Mouse (Mus musculus): ENCODE measurements around the gene Dok1. TPM values are rescaled to one million over a fixed set of nuclear protein-coding genes. Genes with fewer than 3 reads are reported as not detected.

Dok1 gene
- total and polyA plus RNA-seq, 2 experiments from 2014 or later = 1.4 to 3.3 TPM

- no peak overlapping the region for H3K27ac ChIP-seq (ENCODE audit: low read depth, low read length)
- H3K9ac ChIP-seq = peak overlapping the region; percentile 37
- H3K4me3 ChIP-seq (ENCODE audit: low read depth, low read length) = peak overlapping the region; percentile 43
- ATAC-seq (peak; percentile 34), DNase-seq (peak; percentile 22)
- no peaks in the 10 kb centered on the region for H3K36me3 ChIP-seq (ENCODE audit: insufficient read depth)
- H3K4me1 ChIP-seq (ENCODE audit: insufficient read depth) = peaks cover 15% of the 10 kb centered on the region
- peak overlapping the region; percentile 85 for H3K4me2 ChIP-seq (ENCODE audit: low read depth)
- TF ChIP-seq CTCF (IDR thresholded peaks at IDR 0.05; ENCODE audit: low read depth) = peak; percentile 5; the same call in 1 of the 2 replicates
- H3K27me3 ChIP-seq (ENCODE audit: insufficient read depth, low read length) = peaks cover 24% of the 10 kb centered on the region
- WGBS = 1% methylated on average over 31 of the region's 31 CpGs
- no peaks in the 10 kb centered on the region for H3K9me3 ChIP-seq (ENCODE audit: low read length)
Observed at GRCm38 (mm10) chr6:83032769-83033191, 491 bp downstream of the Dok1 start.

- Histone ChIP-seq H3K9ac (no peak overlapping the region), H3K27me3 (ENCODE audit: insufficient read depth, low read length) (peaks cover 24% of the 10 kb centered on the region), H3K27ac (ENCODE audit: low read depth, low read length) (no peak overlapping the region), H3K4me2 (ENCODE audit: low read depth) (peak overlapping the region; percentile 85), H3K36me3 (ENCODE audit: insufficient read depth) (no peaks in the 10 kb centered on the region), H3K4me3 (ENCODE audit: low read depth, low read length) (peak overlapping the region; percentile 43), H3K4me1 (ENCODE audit: insufficient read depth) (peaks cover 15% of the 10 kb centered on the region), H3K9me3 (ENCODE audit: low read length) (no peaks in the 10 kb centered on the region)
- WGBS = 27% methylated on average over 18 of the region's 18 CpGs
- DNase-seq = no peak
- no peak for ATAC-seq
- no peak for TF ChIP-seq CTCF (IDR thresholded peaks at IDR 0.05; ENCODE audit: low read depth)
Observed at GRCm38 (mm10) chr6:83031921-83032590, 1.2 kb downstream of the Dok1 start.

GRCm38 (mm10) chr6:83031111-83031510, 2.2 kb downstream of the Dok1 start:
- no peak overlapping the region for H3K27ac ChIP-seq (ENCODE audit: low read depth, low read length)
- 52% methylated on average over 7 of the region's 7 CpGs for WGBS
- no peak for TF ChIP-seq CTCF (IDR thresholded peaks at IDR 0.05; ENCODE audit: low read depth)

GRCm38 (mm10) chr6:83029777-83030176, 3.5 kb downstream of the Dok1 start:
- no peak for TF ChIP-seq CTCF (IDR thresholded peaks at IDR 0.05; ENCODE audit: low read depth)
- 24% methylated on average over 10 of the region's 10 CpGs for WGBS

More at GRCm38 (mm10) chr6:83031111-83031510, 2.2 kb downstream of the Dok1 start:
- H3K4me3 ChIP-seq (ENCODE audit: low read depth, low read length) = no peak overlapping the region
- no peak overlapping the region for H3K4me2 ChIP-seq (ENCODE audit: low read depth)
- H3K27me3 ChIP-seq (ENCODE audit: insufficient read depth, low read length) = peaks cover 24% of the 10 kb centered on the region
- H3K36me3 ChIP-seq (ENCODE audit: insufficient read depth) = no peaks in the 10 kb centered on the region
- peaks cover 15% of the 10 kb centered on the region for H3K4me1 ChIP-seq (ENCODE audit: insufficient read depth)
- H3K9ac ChIP-seq = no peak overlapping the region
- DNase-seq (no peak), ATAC-seq (no peak)
- H3K9me3 ChIP-seq (ENCODE audit: low read length) = no peaks in the 10 kb centered on the region

GRCm38 (mm10) chr6:83027706-83028105, 5.6 kb downstream of the Dok1 start:
- Histone ChIP-seq H3K27me3 (ENCODE audit: insufficient read depth, low read length) (peaks cover 17% of the 10 kb centered on the region), H3K9ac (no peak overlapping the region), H3K4me3 (ENCODE audit: low read depth, low read length) (no peak overlapping the region), H3K4me1 (ENCODE audit: insufficient read depth) (peaks cover 6% of the 10 kb centered on the region; the same call in 1 of the 2 replicates), H3K9me3 (ENCODE audit: low read length) (no peaks in the 10 kb centered on the region), H3K27ac (ENCODE audit: low read depth, low read length) (no peak overlapping the region), H3K36me3 (ENCODE audit: insufficient read depth) (no peaks in the 10 kb centered on the region), H3K4me2 (ENCODE audit: low read depth) (no peak overlapping the region)
- DNase-seq (no peak), ATAC-seq (no peak)
- TF ChIP-seq CTCF (IDR thresholded peaks at IDR 0.05; ENCODE audit: low read depth) = no peak
- WGBS = 65% methylated on average over 8 of the region's 9 CpGs

More at GRCm38 (mm10) chr6:83029777-83030176, 3.5 kb downstream of the Dok1 start:
- no peak overlapping the region for H3K9ac ChIP-seq
- H3K27ac ChIP-seq (ENCODE audit: low read depth, low read length) = no peak overlapping the region
- ATAC-seq = no peak
- peaks cover 15% of the 10 kb centered on the region for H3K4me1 ChIP-seq (ENCODE audit: insufficient read depth)
- peaks cover 24% of the 10 kb centered on the region for H3K27me3 ChIP-seq (ENCODE audit: insufficient read depth, low read length)
- DNase-seq = no peak
- no peak overlapping the region for H3K4me2 ChIP-seq (ENCODE audit: low read depth)
- no peaks in the 10 kb centered on the region for H3K36me3 ChIP-seq (ENCODE audit: insufficient read depth)
- no peak overlapping the region for H3K4me3 ChIP-seq (ENCODE audit: low read depth, low read length)
- H3K9me3 ChIP-seq (ENCODE audit: low read length) = no peaks in the 10 kb centered on the region

- Histone ChIP-seq H3K9ac (no peak overlapping the region), H3K27ac (ENCODE audit: low read depth, low read length) (no peak overlapping the region), H3K4me1 (ENCODE audit: insufficient read depth) (peaks cover 2% of the 10 kb centered on the region; the same call in 1 of the 2 replicates), H3K9me3 (ENCODE audit: low read length) (no peaks in the 10 kb centered on the region), H3K36me3 (ENCODE audit: insufficient read depth) (no peaks in the 10 kb centered on the region), H3K4me3 (ENCODE audit: low read depth, low read length) (no peak overlapping the region), H3K27me3 (ENCODE audit: insufficient read depth, low read length) (peaks cover 16% of the 10 kb centered on the region), H3K4me2 (ENCODE audit: low read depth) (no peak overlapping the region)
- 69% methylated on average over 8 of the region's 8 CpGs for WGBS
- DNase-seq (no peak), ATAC-seq (no peak)
- TF ChIP-seq CTCF (IDR thresholded peaks at IDR 0.05; ENCODE audit: low read depth) = no peak
Observed at GRCm38 (mm10) chr6:83027293-83027692, 6.0 kb downstream of the Dok1 start.

GRCm38 (mm10) chr6:83025221-83025620, 8.1 kb downstream of the Dok1 start:
- Histone ChIP-seq H3K9ac (no peak overlapping the region), H3K9me3 (ENCODE audit: low read length) (no peaks in the 10 kb centered on the region), H3K4me1 (ENCODE audit: insufficient read depth) (no peaks in the 10 kb centered on the region), H3K27me3 (ENCODE audit: insufficient read depth, low read length) (peaks cover 6% of the 10 kb centered on the region; the same call in 1 of the 2 replicates), H3K4me3 (ENCODE audit: low read depth, low read length) (no peak overlapping the region), H3K4me2 (ENCODE audit: low read depth) (no peak overlapping the region), H3K27ac (ENCODE audit: low read depth, low read length) (no peak overlapping the region), H3K36me3 (ENCODE audit: insufficient read depth) (no peaks in the 10 kb centered on the region)
- WGBS = 100% methylated on average over 4 of the region's 4 CpGs
- DNase-seq = no peak
- TF ChIP-seq CTCF (IDR thresholded peaks at IDR 0.05; ENCODE audit: low read depth) = no peak
- ATAC-seq = no peak

All from forebrain, postnatal 0 days (tissue).